Mouse (Mus musculus) kidney, postnatal 0 days (tissue): ENCODE data around the gene Tmem211. TPM values are rescaled to one million over a fixed set of nuclear protein-coding genes. Genes with fewer than 3 reads are reported as not detected.

ENCODE experiments used
- ATAC-seq: fragments of 200-750 bp; cut with Nextera tagmentation; replicated peaks from 2 replicates; pipeline ENCODE4 v1.8.0; 2017; ENCODE audit warnings: low read depth, moderate number of reproducible peaks, moderate TSS enrichment, moderate library complexity; ENCODE audit not compliant: low FRiP score
- DNase-seq: peaks from one replicate; pipeline ENCODE4 v3.0.0-alpha.2; 2016; ENCODE audit warnings: low spot score
- H3K27ac ChIP-seq: fragments of 300-500 bp; sonication (generic); 2 replicates; pipeline ENCODE4 v1.5.1; 2014; ENCODE audit warnings: mild to moderate bottlenecking
- H3K27me3 ChIP-seq: fragments of 300-500 bp; sonication (generic); 2 replicates; pipeline ENCODE4 v1.6.1; 2014; ENCODE audit warnings: low read length, mixed read lengths; ENCODE audit not compliant: insufficient read depth
- H3K36me3 ChIP-seq: fragments of 300-500 bp; sonication (generic); 2 replicates; pipeline ENCODE4 v1.6.1; 2014; ENCODE audit warnings: low read length, mixed read lengths; ENCODE audit not compliant: insufficient read depth
- H3K4me1 ChIP-seq: fragments of 300-500 bp; sonication (generic); replicated peaks from 2 replicates; pipeline ENCODE4 v1.6.1; 2014; ENCODE audit warnings: antibody characterized with exemption, low read length, mixed read lengths; ENCODE audit not compliant: insufficient read depth
- H3K4me2 ChIP-seq: fragments of 300-500 bp; sonication (generic); 2 replicates; pipeline ENCODE4 v1.6.1; 2014; ENCODE audit warnings: mild to moderate bottlenecking, low read length, moderate library complexity, mixed read lengths
- H3K4me3 ChIP-seq: fragments of 300-500 bp; sonication (generic); replicated peaks from 2 replicates; pipeline ENCODE4 v1.5.1; 2014; ENCODE audit warnings: low read depth, low read length
- H3K9ac ChIP-seq: fragments of 300-500 bp; sonication (generic); 2 replicates; pipeline ENCODE4 v1.6.1; 2014; ENCODE audit warnings: low read depth, low read length
- H3K9me3 ChIP-seq: fragments of 300-500 bp; sonication (generic); replicated peaks from 2 replicates; pipeline ENCODE4 v1.6.1; 2016; ENCODE audit warnings: low read length, inconsistent platforms, mixed read lengths
- CTCF ChIP-seq: IDR thresholded peaks from 2 replicates; pipeline ENCODE4 v1.5.1; 2016; ENCODE audit warnings: antibody characterized with exemption, low read depth, mild to moderate bottlenecking, moderate library complexity
- WGBS: fragments of 180-500 bp; shearing (Covaris S2); extraction: QIAGEN DNeasy Blood & Tissue Kit; methylation state at CpG from one replicate; pipeline ENCODE4 v1.1.7; 2014; 5-methylcytosine and 5-hydroxymethylcytosine counted together
- polyA plus RNA-seq: library from polyadenylated mRNA; unstranded; fragments of >200 nt; fragmentation: Nextera tagmentation; extraction: Ambion mirVana; gene quantifications from 2 replicates; pipeline ENCODE4 v1.2.1, GENCODE M21; 2015

Gene Tmem211
- polyA plus RNA-seq, 1 experiment from 2014 or later: 0.12 TPM

GRCm38 (mm10) chr5:113209898-113210297, 16.8 kb upstream of the Tmem211 start:
- Histone ChIP-seq H3K9me3 (no peaks in the 10 kb centered on the region), H3K4me2 (no peak overlapping the region), H3K27me3 (no peaks in the 10 kb centered on the region), H3K9ac (0 out of 2 replicates have a peak overlapping the region, but pooled peaks have one; percentile 18), H3K4me1 (peaks cover 31% of the 10 kb centered on the region), H3K4me3 (no peak overlapping the region), H3K36me3 (no peaks in the 10 kb centered on the region), H3K27ac (peak overlapping the region; percentile 85)
- ATAC-seq: no peak
- TF ChIP-seq CTCF: no peak
- DNase-seq: peak; percentile 21
- WGBS: 73% methylated on average over 13 of the region's 13 CpGs

GRCm38 (mm10) chr5:113210314-113210713, 16.4 kb upstream of the Tmem211 start:
- peaks cover 31% of the 10 kb centered on the region for H3K4me1 ChIP-seq
- WGBS: 70% methylated on average over 6 of the region's 6 CpGs
- H3K36me3 ChIP-seq: no peaks in the 10 kb centered on the region
- TF ChIP-seq CTCF: no peak
- no peak overlapping the region for H3K9ac ChIP-seq
- H3K4me3 ChIP-seq: no peak overlapping the region
- no peak overlapping the region for H3K4me2 ChIP-seq
- H3K9me3 ChIP-seq: no peaks in the 10 kb centered on the region
- H3K27me3 ChIP-seq: no peaks in the 10 kb centered on the region
- peak overlapping the region; percentile 85 for H3K27ac ChIP-seq
- DNase-seq: peak; percentile 49
- no peak for ATAC-seq

GRCm38 (mm10) chr5:113212156-113212835, 14.4 kb upstream of the Tmem211 start:
- Histone ChIP-seq H3K4me3 (no peak overlapping the region), H3K4me2 (no peak overlapping the region), H3K9ac (no peak overlapping the region), H3K9me3 (no peaks in the 10 kb centered on the region), H3K4me1 (peaks cover 35% of the 10 kb centered on the region), H3K27ac (peak overlapping the region; percentile 50; the same call in 1 of the 2 replicates), H3K36me3 (no peaks in the 10 kb centered on the region), H3K27me3 (no peaks in the 10 kb centered on the region)
- whole genome bisulfite sequencing: 31% methylated on average over 10 of the region's 10 CpGs
- ATAC-seq (no peak; the same call in 1 of the 2 replicates), DNase-seq (peak; percentile 15)
- no peak for TF ChIP-seq CTCF

GRCm38 (mm10) chr5:113214041-113214440, 12.7 kb upstream of the Tmem211 start:
- ATAC-seq: no peak
- no peaks in the 10 kb centered on the region for H3K27me3 ChIP-seq
- H3K27ac ChIP-seq: no peak overlapping the region
- TF ChIP-seq CTCF: no peak
- no peaks in the 10 kb centered on the region for H3K36me3 ChIP-seq
- no peak overlapping the region for H3K4me3 ChIP-seq
- no peak for DNase-seq
- peaks cover 33% of the 10 kb centered on the region for H3K4me1 ChIP-seq
- H3K9me3 ChIP-seq: no peaks in the 10 kb centered on the region
- no peak overlapping the region for H3K9ac ChIP-seq
- 81% methylated on average over 8 of the region's 8 CpGs for WGBS
- H3K4me2 ChIP-seq: peak overlapping the region; percentile 7; the same call in 1 of the 2 replicates

DNA sequence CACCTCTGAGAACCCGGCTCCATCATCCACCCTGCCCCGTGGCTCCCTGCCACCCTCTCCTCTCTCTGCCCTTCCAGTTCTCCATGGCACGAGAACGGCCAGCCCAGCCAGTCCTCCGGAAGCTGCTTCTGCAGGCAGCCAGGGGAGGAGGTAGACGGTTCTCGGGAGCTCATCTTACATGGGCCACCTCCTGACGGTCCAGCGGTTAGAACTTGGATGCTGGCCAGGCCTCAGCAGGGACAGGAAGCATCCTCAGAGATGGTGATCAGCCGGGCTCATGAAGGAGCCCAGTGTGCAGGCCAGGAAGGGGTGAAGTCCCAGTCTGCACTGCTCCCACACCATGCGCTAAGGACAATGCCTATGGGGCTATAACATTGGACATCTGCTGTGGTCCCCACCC, 12.3 kb upstream of the Tmem211 start:
- 0 out of 2 replicates have a peak overlapping the region, but pooled peaks have one; percentile 6 for H3K27ac ChIP-seq
- peaks cover 33% of the 10 kb centered on the region; the same call in 1 of the 2 replicates for H3K4me1 ChIP-seq
- no peaks in the 10 kb centered on the region for H3K9me3 ChIP-seq
- 24% methylated on average over 11 of the region's 11 CpGs for WGBS
- H3K4me3 ChIP-seq: no peak overlapping the region
- TF ChIP-seq CTCF: no peak
- H3K4me2 ChIP-seq: peak overlapping the region; percentile 7; the same call in 1 of the 2 replicates
- no peaks in the 10 kb centered on the region for H3K36me3 ChIP-seq
- H3K9ac ChIP-seq: no peak overlapping the region
- ATAC-seq: no peak
- H3K27me3 ChIP-seq: no peaks in the 10 kb centered on the region
- DNase-seq: peak; percentile 74

GRCm38 (mm10) chr5:113215610-113216011, 11.1 kb upstream of the Tmem211 start:
- 67% methylated on average over 9 of the region's 9 CpGs for WGBS
- H3K9me3 ChIP-seq: no peaks in the 10 kb centered on the region
- ATAC-seq (no peak), DNase-seq (no peak)
- no peaks in the 10 kb centered on the region for H3K27me3 ChIP-seq
- H3K9ac ChIP-seq: no peak overlapping the region
- H3K4me2 ChIP-seq: no peak overlapping the region
- no peak overlapping the region for H3K4me3 ChIP-seq
- no peaks in the 10 kb centered on the region for H3K36me3 ChIP-seq
- no peak overlapping the region for H3K27ac ChIP-seq
- no peak for TF ChIP-seq CTCF
- peaks cover 26% of the 10 kb centered on the region; the same call in 1 of the 2 replicates for H3K4me1 ChIP-seq
